In the genomic region with DNA sequence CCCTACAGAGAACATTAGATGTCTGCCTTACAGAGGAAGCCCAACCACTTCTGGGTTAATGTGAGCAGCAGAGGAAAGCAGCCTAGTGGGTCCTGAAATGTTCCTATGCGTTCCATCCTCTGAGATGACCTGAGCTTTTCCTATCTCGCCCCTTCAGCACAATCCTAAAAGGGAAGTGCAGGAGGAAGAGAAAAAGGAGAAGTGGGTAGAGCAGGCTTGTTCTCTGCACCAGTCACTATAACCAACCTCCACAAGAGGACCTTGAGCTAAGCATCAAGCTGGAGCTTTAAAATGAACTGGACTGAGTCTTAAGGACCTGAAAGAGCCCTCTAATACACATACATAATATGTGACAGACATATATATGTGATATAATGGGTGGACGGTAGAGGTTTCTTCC, we compare ENCODE assay signal across 17 mouse cellular contexts. TPM values are rescaled to one million over a fixed set of nuclear protein-coding genes. Genes with fewer than 3 reads are reported as not detected.
"Had no signal": no experiment of that assay in that cellular context is flagged by ENCODE, and none has a peak within 500 bp of the region (broad histone marks: within the 10 kb centered on the region; RNA-seq: fewer than 3 reads in every experiment).

No protein-coding gene starts in this region.

- H3K4me3 ChIP-seq: limb, embryonic 13.5 days; lung, embryonic 15.5 days; midbrain, embryonic 10.5 days; neural tube, embryonic 12.5 days had no signal

- H3K9me3 ChIP-seq: limb, embryonic 13.5 days; lung, embryonic 15.5 days; midbrain, embryonic 10.5 days; neural tube, embryonic 12.5 days had no signal

- H3K27ac ChIP-seq: limb, embryonic 13.5 days; lung, embryonic 15.5 days; midbrain, embryonic 10.5 days; neural tube, embryonic 12.5 days had no signal

- H3K4me1 ChIP-seq: limb, embryonic 13.5 days; lung, embryonic 15.5 days; midbrain, embryonic 10.5 days; neural tube, embryonic 12.5 days had no signal

- DNase-seq: kidney, adult 18-20 months; kidney, postnatal 10 days; kidney, postnatal 4 days; left cerebral cortex, postnatal 4 days; lung, postnatal 14 days; midbrain, embryonic 14.5 days; retina, postnatal 1 day; right cerebral cortex, postnatal 14 days; thymus, postnatal 36 days had no signal

- H3K27me3 ChIP-seq: limb, embryonic 13.5 days; lung, embryonic 15.5 days; neural tube, embryonic 12.5 days had no signal

- H3K9ac ChIP-seq: limb, embryonic 13.5 days; lung, embryonic 15.5 days; neural tube, embryonic 12.5 days had no signal

- H3K4me2 ChIP-seq: limb, embryonic 13.5 days; liver, embryonic 11.5 days; lung, embryonic 15.5 days; neural tube, embryonic 12.5 days had no signal

- H3K36me3 ChIP-seq: limb, embryonic 13.5 days; lung, embryonic 15.5 days; midbrain, embryonic 10.5 days; neural tube, embryonic 12.5 days had no signal

RNA-seq across cellular contexts. Expression of gene Boll, which starts 55.7 kb away (rescaled TPM):
- total RNA-seq: left cerebral cortex, adult 18-20 months; left cerebral cortex, postnatal 10 days; left cerebral cortex, postnatal 4 days had no signal
- polyA plus RNA-seq: liver, embryonic 16.5 days; midbrain, embryonic 14.5 days had no signal
